Mouse (Mus musculus): Measurements from ENCODE around the gene Itga3. TPM values are rescaled to one million over a fixed set of nuclear protein-coding genes. Genes with fewer than 3 reads are reported as not detected.

Itga3 gene
- 0.08 TPM in 1 of 2 replicates, not detected in the other for polyA plus RNA-seq (2012; ENCODE audit: insufficient read depth, low replicate concordance)

GRCm38 (mm10) chr11:95076536-95077111, at the start of gene Itga3:
Gene Itga3, minus strand, starts transcription at chr11:95076801.
- Histone ChIP-seq H3K9me3 (no peaks in the 10 kb centered on the region), H3K4me1 (peaks cover 30% of the 10 kb centered on the region), H3K36me3 (replicated peaks; ENCODE audit: low read length) (no peaks in the 10 kb centered on the region), H3K27me3 (replicated peaks) (peaks cover 96% of the 10 kb centered on the region), H3K4me3 (replicated peaks) (peak within 1 kb of the TSS; percentile 85)
- TF ChIP-seq FLI1 (IDR thresholded peaks at IDR 0.05; ENCODE audit: low read length) (no peak), GATA1 (IDR thresholded peaks at IDR 0.05; ENCODE audit: borderline replicate concordance, low read length) (no peak)

GRCm38 (mm10) chr11:95125366-95125948, 48.9 kb upstream of the Itga3 start:
- Histone ChIP-seq H3K36me3 (replicated peaks; ENCODE audit: low read length) (no peaks in the 10 kb centered on the region), H3K27me3 (replicated peaks) (peaks cover 96% of the 10 kb centered on the region), H3K4me1 (peaks cover 16% of the 10 kb centered on the region), H3K9me3 (no peaks in the 10 kb centered on the region), H3K4me3 (replicated peaks) (peak overlapping the region; percentile 50)
- no peak for TF ChIP-seq GATA1 (IDR thresholded peaks at IDR 0.05; ENCODE audit: borderline replicate concordance, low read length)
- TF ChIP-seq FLI1 (IDR thresholded peaks at IDR 0.05; ENCODE audit: low read length) = no peak

- Histone ChIP-seq H3K4me3 (replicated peaks) (no peak overlapping the region), H3K9me3 (no peaks in the 10 kb centered on the region), H3K4me1 (peaks cover 26% of the 10 kb centered on the region), H3K27me3 (replicated peaks) (peaks cover 97% of the 10 kb centered on the region), H3K36me3 (replicated peaks; ENCODE audit: low read length) (no peaks in the 10 kb centered on the region)
- TF ChIP-seq GATA1 (IDR thresholded peaks at IDR 0.05; ENCODE audit: borderline replicate concordance, low read length) = no peak
- no peak for TF ChIP-seq FLI1 (IDR thresholded peaks at IDR 0.05; ENCODE audit: low read length)
These were observed 45.5 kb upstream of the Itga3 start for GRCm38 (mm10) chr11:95122100-95122489.

- Histone ChIP-seq H3K36me3 (replicated peaks; ENCODE audit: low read length) (no peaks in the 10 kb centered on the region), H3K9me3 (no peaks in the 10 kb centered on the region), H3K27me3 (replicated peaks) (peaks cover 91% of the 10 kb centered on the region), H3K4me3 (replicated peaks) (no peak overlapping the region), H3K4me1 (peaks cover 23% of the 10 kb centered on the region)
- no peak for TF ChIP-seq GATA1 (IDR thresholded peaks at IDR 0.05; ENCODE audit: borderline replicate concordance, low read length)
- no peak for TF ChIP-seq FLI1 (IDR thresholded peaks at IDR 0.05; ENCODE audit: low read length)
These were observed 44.8 kb upstream of the Itga3 start for GRCm38 (mm10) chr11:95121161-95122099.

GRCm38 (mm10) chr11:95120633-95121020, 44.0 kb upstream of the Itga3 start:
- H3K4me3 ChIP-seq (replicated peaks) = no peak overlapping the region
- no peaks in the 10 kb centered on the region for H3K36me3 ChIP-seq (replicated peaks; ENCODE audit: low read length)
- H3K27me3 ChIP-seq (replicated peaks) = peaks cover 85% of the 10 kb centered on the region
- no peaks in the 10 kb centered on the region for H3K9me3 ChIP-seq
- TF ChIP-seq FLI1 (IDR thresholded peaks at IDR 0.05; ENCODE audit: low read length) (no peak), GATA1 (IDR thresholded peaks at IDR 0.05; ENCODE audit: borderline replicate concordance, low read length) (no peak)
- peaks cover 20% of the 10 kb centered on the region for H3K4me1 ChIP-seq

GRCm38 (mm10) chr11:95119990-95120632, 43.5 kb upstream of the Itga3 start, which contains the start of gene Dlx3:
Gene Dlx3, plus strand, starts transcription at chr11:95120119.
- Histone ChIP-seq H3K4me3 (replicated peaks) (no peak within 1 kb of the TSS), H3K27me3 (replicated peaks) (peaks cover 85% of the 10 kb centered on the region)

GRCm38 (mm10) chr11:95118505-95118904, 41.9 kb upstream of the Itga3 start:
- peaks cover 20% of the 10 kb centered on the region for H3K4me1 ChIP-seq
- TF ChIP-seq FLI1 (IDR thresholded peaks at IDR 0.05; ENCODE audit: low read length) (no peak), GATA1 (IDR thresholded peaks at IDR 0.05; ENCODE audit: borderline replicate concordance, low read length) (no peak)
- peaks cover 4% of the 10 kb centered on the region for H3K9me3 ChIP-seq
- H3K4me3 ChIP-seq (replicated peaks) = no peak overlapping the region
- no peaks in the 10 kb centered on the region for H3K36me3 ChIP-seq (replicated peaks; ENCODE audit: low read length)
- peaks cover 82% of the 10 kb centered on the region for H3K27me3 ChIP-seq (replicated peaks)

More at GRCm38 (mm10) chr11:95119990-95120632, 43.5 kb upstream of the Itga3 start, which contains the start of gene Dlx3:
- H3K9me3 ChIP-seq = no peaks in the 10 kb centered on the region
- no peak for TF ChIP-seq FLI1 (IDR thresholded peaks at IDR 0.05; ENCODE audit: low read length)
- no peak for TF ChIP-seq GATA1 (IDR thresholded peaks at IDR 0.05; ENCODE audit: borderline replicate concordance, low read length)
- H3K4me1 ChIP-seq = peaks cover 20% of the 10 kb centered on the region
- H3K36me3 ChIP-seq (replicated peaks; ENCODE audit: low read length) = no peaks in the 10 kb centered on the region

GRCm38 (mm10) chr11:95117030-95117429, 40.4 kb upstream of the Itga3 start:
- Histone ChIP-seq H3K4me1 (peaks cover 20% of the 10 kb centered on the region), H3K4me3 (replicated peaks) (peak overlapping the region; percentile 60), H3K9me3 (peaks cover 4% of the 10 kb centered on the region), H3K27me3 (replicated peaks) (peaks cover 79% of the 10 kb centered on the region), H3K36me3 (replicated peaks; ENCODE audit: low read length) (no peaks in the 10 kb centered on the region)
- no peak for TF ChIP-seq FLI1 (IDR thresholded peaks at IDR 0.05; ENCODE audit: low read length)
- no peak for TF ChIP-seq GATA1 (IDR thresholded peaks at IDR 0.05; ENCODE audit: borderline replicate concordance, low read length)

- Histone ChIP-seq H3K27me3 (replicated peaks) (peaks cover 70% of the 10 kb centered on the region), H3K9me3 (peaks cover 4% of the 10 kb centered on the region), H3K4me3 (replicated peaks) (no peak overlapping the region), H3K4me1 (peaks cover 16% of the 10 kb centered on the region), H3K36me3 (replicated peaks; ENCODE audit: low read length) (no peaks in the 10 kb centered on the region)
- TF ChIP-seq FLI1 (IDR thresholded peaks at IDR 0.05; ENCODE audit: low read length) (no peak), GATA1 (IDR thresholded peaks at IDR 0.05; ENCODE audit: borderline replicate concordance, low read length) (no peak)
These were observed 33.5 kb upstream of the Itga3 start for GRCm38 (mm10) chr11:95110081-95110480.
